Mouse (Mus musculus): ENCODE data around the gene Psmb3. TPM values are rescaled to one million over a fixed set of nuclear protein-coding genes. Genes with fewer than 3 reads are reported as not detected.
A peak's percentile ranks its signal among the peaks of the same experiment; 100 is the strongest.

The Psmb3 gene
- polyA plus RNA-seq, 1 experiment from 2014 or later, result 626 TPM

- H3K4me3 ChIP-seq, result no peak overlapping the region
- peaks cover 100% of the 10 kb centered on the region for H3K36me3 ChIP-seq
- no peak for DNase-seq (ENCODE audit: low spot score)
- H3K27me3 ChIP-seq (ENCODE audit: low read depth, poor library complexity, severe bottlenecking), result 0 out of 2 replicates have a peak, but pooled peaks cover 3% of the 10 kb centered on the region
- no peaks in the 10 kb centered on the region for H3K9me3 ChIP-seq (replicated peaks)
- no peak overlapping the region for H3K27ac ChIP-seq
- 40% methylated on average over 2 of the region's 2 CpGs for WGBS
- H3K4me1 ChIP-seq, result peaks cover 37% of the 10 kb centered on the region
Measured at GRCm38 (mm10) chr11:97671177-97671527, 32.0 kb upstream of the Psmb3 start.

DNA sequence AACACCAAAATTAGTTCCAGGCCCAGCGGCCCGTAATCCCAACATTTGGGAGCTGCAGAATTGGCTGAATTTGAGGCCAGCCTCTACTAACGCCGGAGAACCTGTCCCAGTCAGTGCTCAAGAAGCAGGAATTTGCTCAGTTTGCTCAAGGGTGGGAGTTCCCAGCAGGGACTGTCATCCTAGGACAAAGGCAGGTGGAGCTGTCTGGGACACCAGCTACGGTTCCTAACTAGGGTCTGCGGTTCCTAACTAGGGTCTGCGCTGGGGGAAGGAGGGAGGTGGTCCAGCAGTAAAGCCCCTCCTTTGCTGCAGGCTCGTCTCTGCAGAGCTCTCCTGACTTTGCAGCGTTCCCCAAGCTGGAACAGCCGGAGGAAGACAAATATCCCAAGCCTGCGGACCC lies 30.1 kb upstream of the Psmb3 start:
- DNase-seq (ENCODE audit: low spot score), result no peak
- peaks cover 42% of the 10 kb centered on the region for H3K4me1 ChIP-seq
- no peak overlapping the region for H3K4me3 ChIP-seq
- H3K36me3 ChIP-seq, result peaks cover 100% of the 10 kb centered on the region
- 89% methylated on average over 11 of the region's 11 CpGs for WGBS
- H3K27me3 ChIP-seq (ENCODE audit: low read depth, poor library complexity, severe bottlenecking), result 0 out of 2 replicates have a peak, but pooled peaks cover 3% of the 10 kb centered on the region
- H3K27ac ChIP-seq, result no peak overlapping the region
- H3K9me3 ChIP-seq (replicated peaks), result no peaks in the 10 kb centered on the region

DNA sequence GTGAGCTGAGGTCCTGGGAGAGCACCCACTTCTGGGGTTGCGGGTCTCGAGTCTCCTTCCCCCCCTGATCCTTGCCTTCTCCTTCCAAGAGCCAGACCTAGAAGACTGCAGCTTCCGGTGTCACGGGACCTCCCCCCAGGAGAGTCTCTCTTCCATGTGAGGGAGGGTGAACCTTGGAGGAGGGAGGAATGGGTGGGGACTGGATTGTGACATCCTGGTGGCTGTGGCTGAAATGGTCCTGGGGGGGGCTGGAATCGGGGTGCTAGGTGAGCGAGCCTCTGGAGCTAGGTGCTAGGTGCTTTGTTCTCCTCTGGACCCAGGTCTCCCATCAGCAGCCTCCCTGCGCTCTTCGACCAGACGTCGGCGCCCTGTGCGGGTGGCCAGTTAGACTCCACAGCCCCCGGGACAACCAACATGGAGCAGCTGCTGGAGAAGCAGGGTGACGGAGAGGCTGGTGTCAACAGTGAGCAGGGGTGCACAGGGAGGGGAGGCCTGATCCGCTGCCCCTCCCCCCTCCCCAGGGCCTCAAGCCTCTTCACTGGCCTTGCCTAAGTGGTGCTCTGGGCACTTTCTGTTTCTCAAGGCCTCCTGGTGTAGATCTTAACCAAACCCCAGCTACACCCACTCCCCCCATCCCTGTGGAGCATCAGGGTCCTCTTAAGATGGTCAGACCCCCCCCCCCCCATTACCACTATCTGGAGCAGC lies 27.0 kb upstream of the Psmb3 start:
- no peaks in the 10 kb centered on the region for H3K9me3 ChIP-seq (replicated peaks)
- H3K4me1 ChIP-seq, result peaks cover 15% of the 10 kb centered on the region
- 90% methylated on average over 15 of the region's 15 CpGs for WGBS
- no peak overlapping the region for H3K4me3 ChIP-seq
- H3K36me3 ChIP-seq, result peaks cover 98% of the 10 kb centered on the region
- DNase-seq (ENCODE audit: low spot score), result no peak
- no peaks in the 10 kb centered on the region for H3K27me3 ChIP-seq (ENCODE audit: low read depth, poor library complexity, severe bottlenecking)
- no peak overlapping the region for H3K27ac ChIP-seq

DNA sequence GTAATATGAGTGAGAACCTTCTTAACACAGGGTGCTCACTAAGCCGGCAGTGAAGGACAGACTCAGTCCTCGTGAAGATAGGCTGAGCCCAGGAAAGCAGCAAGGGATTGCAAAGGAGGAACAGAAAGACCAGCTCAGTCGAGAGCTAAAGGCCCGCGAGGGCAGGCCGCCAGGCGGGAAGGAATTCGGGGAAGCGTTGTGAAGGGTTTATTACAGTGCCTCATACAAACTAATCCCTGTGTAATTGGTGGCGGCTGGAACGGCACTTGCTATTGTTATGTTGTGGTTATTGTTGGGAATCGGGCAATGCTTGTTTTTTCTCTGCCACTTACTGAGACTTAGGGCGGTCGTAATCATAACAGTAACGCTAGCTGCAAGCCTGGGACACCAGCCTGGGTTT lies 25.8 kb upstream of the Psmb3 start:
- DNase-seq (ENCODE audit: low spot score), result no peak
- Histone ChIP-seq H3K4me1 (peaks cover 14% of the 10 kb centered on the region), H3K4me3 (no peak overlapping the region), H3K9me3 (replicated peaks) (no peaks in the 10 kb centered on the region), H3K36me3 (peaks cover 98% of the 10 kb centered on the region), H3K27ac (no peak overlapping the region), H3K27me3 (ENCODE audit: low read depth, poor library complexity, severe bottlenecking) (no peaks in the 10 kb centered on the region)
- 69% methylated on average over 15 of the region's 15 CpGs for WGBS

- H3K27me3 ChIP-seq (ENCODE audit: low read depth, poor library complexity, severe bottlenecking), result no peaks in the 10 kb centered on the region
- H3K4me3 ChIP-seq, result no peak overlapping the region
- H3K36me3 ChIP-seq, result peaks cover 98% of the 10 kb centered on the region
- H3K27ac ChIP-seq, result peak overlapping the region; percentile 46
- peaks cover 14% of the 10 kb centered on the region for H3K4me1 ChIP-seq
- 75% methylated on average over 8 of the region's 8 CpGs for WGBS
- no peaks in the 10 kb centered on the region for H3K9me3 ChIP-seq (replicated peaks)
- DNase-seq (ENCODE audit: low spot score), result no peak
Measured at GRCm38 (mm10) chr11:97677842-97678241, 25.4 kb upstream of the Psmb3 start.

GRCm38 (mm10) chr11:97678301-97678700 lies 24.9 kb upstream of the Psmb3 start:
- Histone ChIP-seq H3K9me3 (replicated peaks) (no peaks in the 10 kb centered on the region), H3K4me3 (no peak overlapping the region), H3K4me1 (peaks cover 14% of the 10 kb centered on the region), H3K36me3 (peaks cover 97% of the 10 kb centered on the region), H3K27ac (peak overlapping the region; percentile 46), H3K27me3 (ENCODE audit: low read depth, poor library complexity, severe bottlenecking) (no peaks in the 10 kb centered on the region)
- DNase-seq (ENCODE audit: low spot score), result no peak
- 84% methylated on average over 13 of the region's 15 CpGs for WGBS

GRCm38 (mm10) chr11:97680430-97680829 lies 22.8 kb upstream of the Psmb3 start:
- WGBS, result 91% methylated on average over 12 of the region's 12 CpGs
- Histone ChIP-seq H3K36me3 (peaks cover 78% of the 10 kb centered on the region), H3K4me1 (peaks cover 25% of the 10 kb centered on the region), H3K27ac (no peak overlapping the region), H3K4me3 (no peak overlapping the region), H3K9me3 (replicated peaks) (no peaks in the 10 kb centered on the region), H3K27me3 (ENCODE audit: low read depth, poor library complexity, severe bottlenecking) (no peaks in the 10 kb centered on the region)
- no peak for DNase-seq (ENCODE audit: low spot score)

GRCm38 (mm10) chr11:97682504-97683055 lies 20.6 kb upstream of the Psmb3 start:
- Histone ChIP-seq H3K36me3 (peaks cover 67% of the 10 kb centered on the region), H3K4me1 (peaks cover 35% of the 10 kb centered on the region), H3K27me3 (ENCODE audit: low read depth, poor library complexity, severe bottlenecking) (no peaks in the 10 kb centered on the region), H3K4me3 (no peak overlapping the region), H3K9me3 (replicated peaks) (no peaks in the 10 kb centered on the region), H3K27ac (no peak overlapping the region)
- 80% methylated on average over 6 of the region's 6 CpGs for WGBS
- no peak for DNase-seq (ENCODE audit: low spot score)

- Histone ChIP-seq H3K4me1 (peaks cover 30% of the 10 kb centered on the region), H3K27ac (no peak overlapping the region), H3K4me3 (no peak overlapping the region), H3K36me3 (peaks cover 67% of the 10 kb centered on the region), H3K9me3 (replicated peaks) (no peaks in the 10 kb centered on the region), H3K27me3 (ENCODE audit: low read depth, poor library complexity, severe bottlenecking) (no peaks in the 10 kb centered on the region)
- WGBS, result 77% methylated on average over 6 of the region's 6 CpGs
- DNase-seq (ENCODE audit: low spot score), result no peak
Measured at GRCm38 (mm10) chr11:97684063-97684680, 19.0 kb upstream of the Psmb3 start.

- H3K36me3 ChIP-seq, result peaks cover 66% of the 10 kb centered on the region
Measured at GRCm38 (mm10) chr11:97684766-97685165, 18.4 kb upstream of the Psmb3 start.

GRCm38 (mm10) chr11:97685613-97686321 lies 17.4 kb upstream of the Psmb3 start, which contains the start of gene Cisd3:
TSS of gene Cisd3 (plus strand) at chr11:97685826.
- Histone ChIP-seq H3K4me1 (peaks cover 30% of the 10 kb centered on the region), H3K27me3 (ENCODE audit: low read depth, poor library complexity, severe bottlenecking) (no peaks in the 10 kb centered on the region), H3K36me3 (peaks cover 66% of the 10 kb centered on the region), H3K4me3 (peak within 1 kb of the TSS; percentile 56), H3K9me3 (replicated peaks) (no peaks in the 10 kb centered on the region), H3K27ac (peak within 1 kb of the TSS; percentile 61)
- WGBS, result 1% methylated on average over 43 of the region's 43 CpGs
- peak; percentile 86 for DNase-seq (ENCODE audit: low spot score)

More at GRCm38 (mm10) chr11:97684766-97685165, 18.4 kb upstream of the Psmb3 start:
- no peak for DNase-seq (ENCODE audit: low spot score)
- 39% methylated on average over 7 of the region's 7 CpGs for WGBS
- Histone ChIP-seq H3K9me3 (replicated peaks) (no peaks in the 10 kb centered on the region), H3K27me3 (ENCODE audit: low read depth, poor library complexity, severe bottlenecking) (no peaks in the 10 kb centered on the region), H3K4me1 (peaks cover 30% of the 10 kb centered on the region), H3K27ac (no peak overlapping the region), H3K4me3 (no peak overlapping the region)

- H3K27ac ChIP-seq, result no peak overlapping the region
Measured at GRCm38 (mm10) chr11:97686322-97686908, 16.8 kb upstream of the Psmb3 start.

More at GRCm38 (mm10) chr11:97686322-97686908, 16.8 kb upstream of the Psmb3 start:
- Histone ChIP-seq H3K4me1 (peaks cover 30% of the 10 kb centered on the region), H3K36me3 (peaks cover 68% of the 10 kb centered on the region), H3K27me3 (ENCODE audit: low read depth, poor library complexity, severe bottlenecking) (no peaks in the 10 kb centered on the region), H3K4me3 (peak overlapping the region; percentile 56), H3K9me3 (replicated peaks) (no peaks in the 10 kb centered on the region)
- no peak for DNase-seq (ENCODE audit: low spot score)
- WGBS, result 71% methylated on average over 11 of the region's 11 CpGs
